Mouse (Mus musculus): ENCODE data around the gene Nap1l5. TPM values are rescaled to one million over a fixed set of nuclear protein-coding genes. Genes with fewer than 3 reads are reported as not detected.

Gene Nap1l5
- polyA plus RNA-seq (2015; fragmentation: Nextera tagmentation; extraction: Ambion mirVana), result 0.75 and 0.93 TPM in 2 replicates

GRCm38 (mm10) chr6:58906852-58907261 lies at the start of gene Nap1l5:
Nap1l5 (minus strand) TSS chr6:58907076.
- Histone ChIP-seq H3K27ac (ENCODE audit: low read length) (no peak within 1 kb of the TSS), H3K4me2 (replicated peaks; ENCODE audit: low read depth, low read length) (peak within 1 kb of the TSS; percentile 53), H3K4me3 (ENCODE audit: low read depth, low read length) (peak within 1 kb of the TSS; percentile 26; the same call in 1 of the 2 replicates), H3K9me3 (ENCODE audit: low read length) (no peaks in the 10 kb centered on the region; the same call in 1 of the 2 replicates), H3K4me1 (ENCODE audit: insufficient read depth, low read depth, low read length) (no peaks in the 10 kb centered on the region), H3K36me3 (ENCODE audit: insufficient read depth, low read length) (no peaks in the 10 kb centered on the region), H3K9ac (replicated peaks; ENCODE audit: low read depth) (no peak within 1 kb of the TSS), H3K27me3 (replicated peaks; ENCODE audit: insufficient read depth, low read length) (no peaks in the 10 kb centered on the region)
- DNase-seq (ENCODE audit: low spot score) (no peak), ATAC-seq (peak; percentile 40)
- TF ChIP-seq CTCF (IDR thresholded peaks at IDR 0.05) (no peak), EP300 (IDR thresholded peaks at IDR 0.05) (no peak)
- WGBS, result 47% methylated on average over 34 of the region's 34 CpGs

DNA sequence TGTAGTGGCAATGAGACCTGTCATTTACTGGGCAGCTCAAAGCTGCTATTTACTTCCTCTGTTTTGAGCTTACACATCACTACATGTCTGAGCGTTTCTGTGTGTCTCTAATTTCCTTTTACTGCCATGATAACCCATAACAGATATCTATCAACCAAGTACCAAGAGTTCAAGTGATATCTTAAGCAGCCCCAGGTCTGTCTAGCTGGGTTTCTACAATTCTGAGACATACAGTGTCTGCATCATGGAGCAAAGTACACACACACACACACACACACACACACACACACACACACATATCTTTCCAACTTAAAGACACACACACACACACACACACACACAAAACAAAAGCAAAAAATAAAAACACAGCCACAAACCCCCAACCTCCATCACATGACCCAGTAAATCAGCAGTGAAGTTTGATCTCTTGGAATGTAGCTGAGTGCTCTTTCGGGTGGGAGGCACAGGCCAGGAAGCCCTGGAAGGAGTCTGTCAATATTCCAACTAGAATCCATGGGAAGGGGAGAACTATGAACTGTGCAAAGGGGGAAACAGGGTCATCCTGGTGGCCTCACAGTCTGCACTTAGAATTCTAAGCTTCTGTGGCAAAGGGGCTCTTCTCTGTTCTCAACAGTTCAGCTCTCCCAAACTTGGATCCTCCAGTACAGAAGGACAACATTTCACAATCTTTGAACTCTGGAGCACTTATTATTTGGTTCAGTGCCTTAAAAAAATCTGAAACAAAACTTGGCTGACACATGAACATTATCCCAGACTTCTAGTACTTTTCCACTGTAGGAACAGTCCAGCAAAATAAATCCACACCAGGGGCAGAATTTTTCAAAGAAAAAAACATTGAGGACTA lies 44.5 kb upstream of the Nap1l5 start:
- WGBS, result 34% methylated on average over 2 of the region's 2 CpGs
- H3K9ac ChIP-seq (replicated peaks; ENCODE audit: low read depth), result no peak overlapping the region
- peak; percentile 89 for DNase-seq (ENCODE audit: low spot score)

DNA sequence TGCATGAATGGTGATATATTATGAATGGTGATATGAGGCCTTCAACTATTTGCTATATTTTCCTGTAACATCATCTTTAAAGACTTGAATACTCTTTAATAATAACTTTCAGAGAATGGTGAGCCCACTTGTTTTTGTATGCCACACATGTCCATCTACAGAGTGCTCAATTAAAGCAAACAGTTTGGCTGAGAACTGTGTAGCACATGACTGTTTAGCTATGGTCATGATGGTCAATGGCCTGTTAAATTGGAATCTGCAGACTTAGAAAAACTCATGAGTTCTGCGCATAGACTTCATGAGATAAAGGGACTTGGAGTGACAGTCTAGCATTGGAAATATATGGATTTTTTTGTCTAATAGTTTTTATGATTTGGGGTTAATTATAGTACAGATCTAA lies 43.5 kb upstream of the Nap1l5 start:
- ATAC-seq (no peak), DNase-seq (ENCODE audit: low spot score) (no peak)
- no peak overlapping the region for H3K9ac ChIP-seq (replicated peaks; ENCODE audit: low read depth)
- TF ChIP-seq EP300 (IDR thresholded peaks at IDR 0.05) (no peak), CTCF (IDR thresholded peaks at IDR 0.05) (no peak)
- H3K36me3 ChIP-seq (ENCODE audit: insufficient read depth, low read length), result peaks cover 9% of the 10 kb centered on the region; the same call in 1 of the 2 replicates
- 98% methylated on average over 1 of the region's 1 CpGs for WGBS
- H3K4me2 ChIP-seq (replicated peaks; ENCODE audit: low read depth, low read length), result no peak overlapping the region
- H3K4me3 ChIP-seq (ENCODE audit: low read depth, low read length), result no peak overlapping the region
- no peaks in the 10 kb centered on the region for H3K4me1 ChIP-seq (ENCODE audit: insufficient read depth, low read depth, low read length)
- no peak overlapping the region for H3K27ac ChIP-seq (ENCODE audit: low read length)
- H3K9me3 ChIP-seq (ENCODE audit: low read length), result no peaks in the 10 kb centered on the region
- H3K27me3 ChIP-seq (replicated peaks; ENCODE audit: insufficient read depth, low read length), result no peaks in the 10 kb centered on the region

More for the DNA sequence above, 44.5 kb upstream of the Nap1l5 start:
- Histone ChIP-seq H3K4me1 (ENCODE audit: insufficient read depth, low read depth, low read length) (no peaks in the 10 kb centered on the region), H3K4me2 (replicated peaks; ENCODE audit: low read depth, low read length) (no peak overlapping the region), H3K9me3 (ENCODE audit: low read length) (no peaks in the 10 kb centered on the region), H3K27ac (ENCODE audit: low read length) (peak overlapping the region; percentile 60; the same call in 1 of the 2 replicates), H3K27me3 (replicated peaks; ENCODE audit: insufficient read depth, low read length) (no peaks in the 10 kb centered on the region), H3K4me3 (ENCODE audit: low read depth, low read length) (no peak overlapping the region), H3K36me3 (ENCODE audit: insufficient read depth, low read length) (peaks cover 14% of the 10 kb centered on the region; the same call in 1 of the 2 replicates)
- ATAC-seq, result peak; percentile 88
- peak; percentile 35; the same call in 1 of the 2 replicates for TF ChIP-seq EP300 (IDR thresholded peaks at IDR 0.05)
- no peak for TF ChIP-seq CTCF (IDR thresholded peaks at IDR 0.05)

DNA sequence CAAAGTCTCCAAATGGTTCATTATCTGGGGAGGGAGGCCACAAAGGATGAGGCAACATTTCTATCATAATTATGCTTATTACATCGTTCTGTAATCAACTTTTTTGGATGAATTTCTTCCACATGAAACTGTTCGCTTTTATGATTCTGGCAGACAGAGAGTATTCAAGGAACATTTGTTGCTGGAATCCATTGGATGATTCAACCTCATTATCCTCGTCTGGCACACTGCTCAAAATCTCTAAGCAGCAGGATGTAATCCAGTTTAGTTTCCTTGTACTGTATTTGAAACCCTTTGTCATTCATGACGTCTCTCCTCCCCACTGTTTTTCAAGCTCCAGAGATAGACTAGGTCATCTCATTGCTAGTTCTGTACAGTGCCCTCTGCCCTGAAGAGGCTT lies 40.0 kb upstream of the Nap1l5 start:
- Histone ChIP-seq H3K9me3 (ENCODE audit: low read length) (no peaks in the 10 kb centered on the region), H3K4me2 (replicated peaks; ENCODE audit: low read depth, low read length) (no peak overlapping the region), H3K27ac (ENCODE audit: low read length) (no peak overlapping the region), H3K36me3 (ENCODE audit: insufficient read depth, low read length) (peaks cover 10% of the 10 kb centered on the region; the same call in 1 of the 2 replicates), H3K4me1 (ENCODE audit: insufficient read depth, low read depth, low read length) (no peaks in the 10 kb centered on the region), H3K4me3 (ENCODE audit: low read depth, low read length) (no peak overlapping the region), H3K27me3 (replicated peaks; ENCODE audit: insufficient read depth, low read length) (no peaks in the 10 kb centered on the region), H3K9ac (replicated peaks; ENCODE audit: low read depth) (no peak overlapping the region)
- ATAC-seq (no peak), DNase-seq (ENCODE audit: low spot score) (no peak)
- TF ChIP-seq EP300 (IDR thresholded peaks at IDR 0.05) (no peak), CTCF (IDR thresholded peaks at IDR 0.05) (no peak)
- 68% methylated on average over 4 of the region's 4 CpGs for WGBS

- H3K27me3 ChIP-seq (replicated peaks; ENCODE audit: insufficient read depth, low read length), result no peaks in the 10 kb centered on the region
- no peak overlapping the region for H3K4me2 ChIP-seq (replicated peaks; ENCODE audit: low read depth, low read length)
- H3K9me3 ChIP-seq (ENCODE audit: low read length), result no peaks in the 10 kb centered on the region
- no peak for ATAC-seq
- H3K9ac ChIP-seq (replicated peaks; ENCODE audit: low read depth), result no peak overlapping the region
- no peak for DNase-seq (ENCODE audit: low spot score)
- peaks cover 10% of the 10 kb centered on the region; the same call in 1 of the 2 replicates for H3K36me3 ChIP-seq (ENCODE audit: insufficient read depth, low read length)
- H3K27ac ChIP-seq (ENCODE audit: low read length), result no peak overlapping the region
- WGBS, result 49% methylated on average over 2 of the region's 2 CpGs
- TF ChIP-seq CTCF (IDR thresholded peaks at IDR 0.05), result no peak
- no peak for TF ChIP-seq EP300 (IDR thresholded peaks at IDR 0.05)
- H3K4me3 ChIP-seq (ENCODE audit: low read depth, low read length), result no peak overlapping the region
- no peaks in the 10 kb centered on the region for H3K4me1 ChIP-seq (ENCODE audit: insufficient read depth, low read depth, low read length)
Observed at GRCm38 (mm10) chr6:58946246-58946645, 39.4 kb upstream of the Nap1l5 start.

GRCm38 (mm10) chr6:58943958-58944357 lies 37.1 kb upstream of the Nap1l5 start:
- no peaks in the 10 kb centered on the region for H3K27me3 ChIP-seq (replicated peaks; ENCODE audit: insufficient read depth, low read length)
- ATAC-seq (no peak), DNase-seq (ENCODE audit: low spot score) (no peak)
- H3K36me3 ChIP-seq (ENCODE audit: insufficient read depth, low read length), result peaks cover 11% of the 10 kb centered on the region; the same call in 1 of the 2 replicates
- 86% methylated on average over 3 of the region's 3 CpGs for WGBS
- no peak overlapping the region for H3K27ac ChIP-seq (ENCODE audit: low read length)
- no peaks in the 10 kb centered on the region for H3K9me3 ChIP-seq (ENCODE audit: low read length)
- H3K4me1 ChIP-seq (ENCODE audit: insufficient read depth, low read depth, low read length), result no peaks in the 10 kb centered on the region
- no peak for TF ChIP-seq CTCF (IDR thresholded peaks at IDR 0.05)
- H3K4me3 ChIP-seq (ENCODE audit: low read depth, low read length), result no peak overlapping the region
- no peak overlapping the region for H3K4me2 ChIP-seq (replicated peaks; ENCODE audit: low read depth, low read length)
- H3K9ac ChIP-seq (replicated peaks; ENCODE audit: low read depth), result no peak overlapping the region

All from lung, postnatal 0 days (tissue).